Mouse (Mus musculus): ENCODE measurements around the gene Rsph9. TPM values are rescaled to one million over a fixed set of nuclear protein-coding genes. Genes with fewer than 3 reads are reported as not detected.

Gene Rsph9
- polyA plus RNA-seq, 1 experiment = 1.3 TPM

GRCm38 (mm10) chr17:46098525-46098924 is 45.5 kb downstream of the Rsph9 start:
- Histone ChIP-seq H3K4me1 (ENCODE audit: control insufficient read depth, insufficient read depth, insufficient read length, low read length) (no peaks in the 10 kb centered on the region), H3K27ac (replicated peaks; ENCODE audit: low read depth, low read length) (no peak overlapping the region), H3K4me3 (ENCODE audit: insufficient read depth, low read depth, low read length) (no peak overlapping the region)

DNA sequence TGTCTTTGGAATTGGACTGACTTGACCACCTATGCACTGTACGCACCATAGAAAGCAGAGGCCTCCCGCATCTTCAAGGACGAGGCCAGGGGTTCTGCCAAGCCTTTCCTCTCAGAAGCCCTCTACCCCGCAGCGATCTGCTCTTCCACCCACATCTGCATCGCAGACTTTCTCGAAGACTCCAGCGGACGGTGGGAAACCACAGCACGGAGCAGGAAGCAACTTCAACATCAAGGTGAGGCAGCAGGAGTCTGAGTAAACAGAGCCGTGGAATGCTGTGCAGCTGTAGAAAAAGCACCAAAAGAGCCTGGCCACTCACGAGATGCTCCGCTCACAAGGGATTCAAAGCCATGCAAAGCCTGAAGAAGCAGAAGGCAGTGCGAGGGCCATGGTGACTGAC is 52.1 kb downstream of the Rsph9 start:
- H3K4me1 ChIP-seq (ENCODE audit: control insufficient read depth, insufficient read depth, insufficient read length, low read length) = no peaks in the 10 kb centered on the region
- no peak overlapping the region for H3K27ac ChIP-seq (replicated peaks; ENCODE audit: low read depth, low read length)
- H3K4me3 ChIP-seq (ENCODE audit: insufficient read depth, low read depth, low read length) = no peak overlapping the region

DNA sequence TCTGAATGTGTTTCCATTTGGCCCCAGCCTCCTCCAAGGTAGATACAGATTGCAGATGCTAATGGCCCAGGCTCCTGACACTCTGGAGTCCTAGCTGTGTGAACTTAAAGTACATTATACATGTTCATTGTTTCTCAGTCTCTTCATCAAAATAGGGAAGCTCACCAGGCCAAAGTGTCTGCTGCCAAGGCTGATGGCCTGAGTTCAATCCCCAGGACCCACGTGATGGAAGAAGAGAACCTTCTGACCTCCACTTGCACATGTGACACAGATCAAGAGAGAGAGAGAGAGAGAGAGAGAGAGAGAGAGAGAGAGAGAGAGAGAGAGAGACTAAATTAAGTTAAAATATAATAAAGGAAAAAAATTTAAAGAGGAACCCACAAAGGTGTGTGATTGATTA is 52.7 kb downstream of the Rsph9 start:
- H3K4me3 ChIP-seq (ENCODE audit: insufficient read depth, low read depth, low read length) = no peak overlapping the region
- H3K27ac ChIP-seq (replicated peaks; ENCODE audit: low read depth, low read length) = no peak overlapping the region
- no peaks in the 10 kb centered on the region for H3K4me1 ChIP-seq (ENCODE audit: control insufficient read depth, insufficient read depth, insufficient read length, low read length)

DNA sequence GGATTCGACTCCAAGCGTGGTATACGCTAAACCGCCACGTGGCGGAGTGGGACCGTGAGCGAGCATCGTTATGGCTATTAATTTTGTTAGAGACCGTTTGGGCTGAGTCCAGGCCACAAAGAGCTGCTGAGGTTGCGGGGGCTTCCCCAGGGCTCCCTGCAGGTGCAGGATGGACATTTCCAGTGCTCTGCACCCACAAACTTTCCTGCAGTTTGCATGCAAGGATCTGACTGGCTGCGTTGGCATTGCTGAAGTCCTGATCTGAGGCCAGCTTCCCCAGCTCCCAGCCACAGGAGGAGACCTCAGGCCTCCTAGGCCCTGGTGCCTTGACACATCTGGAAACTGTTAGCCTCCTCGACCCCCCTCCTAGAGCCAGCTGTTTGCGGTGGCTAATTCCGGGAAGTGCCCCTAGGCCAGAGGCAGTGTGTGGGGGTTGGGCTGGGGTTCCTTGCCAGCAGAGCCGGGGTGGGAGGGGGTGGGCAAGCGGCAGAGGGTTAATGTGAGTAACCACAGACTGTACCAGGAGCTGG is 57.6 kb downstream of the Rsph9 start:
- no peak overlapping the region for H3K4me3 ChIP-seq (ENCODE audit: insufficient read depth, low read depth, low read length)
- no peak overlapping the region for H3K27ac ChIP-seq (replicated peaks; ENCODE audit: low read depth, low read length)
- H3K4me1 ChIP-seq (ENCODE audit: control insufficient read depth, insufficient read depth, insufficient read length, low read length) = no peaks in the 10 kb centered on the region

GRCm38 (mm10) chr17:46084091-46084501 is 59.9 kb downstream of the Rsph9 start:
- Histone ChIP-seq H3K27ac (replicated peaks; ENCODE audit: low read depth, low read length) (no peak overlapping the region), H3K4me1 (ENCODE audit: control insufficient read depth, insufficient read depth, insufficient read length, low read length) (no peaks in the 10 kb centered on the region), H3K4me3 (ENCODE audit: insufficient read depth, low read depth, low read length) (no peak overlapping the region)

DNA sequence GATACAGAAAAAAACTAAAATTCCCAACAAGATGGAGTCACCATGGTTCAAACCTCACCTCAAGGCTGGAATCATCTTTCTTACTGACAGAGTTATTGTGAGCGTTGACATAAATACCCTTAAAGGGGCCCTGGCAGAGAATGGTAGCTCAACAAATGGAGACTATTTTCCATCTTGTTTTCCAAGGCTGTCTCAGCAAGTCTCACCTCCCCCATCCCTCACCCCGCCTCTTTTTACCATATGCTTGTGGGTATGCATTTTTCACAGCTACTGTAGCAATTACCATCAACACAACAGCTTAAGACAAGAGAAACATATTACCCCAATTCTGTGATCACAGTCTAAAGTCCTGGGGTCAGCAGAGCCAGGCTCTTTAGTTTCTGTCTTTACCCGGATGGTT is 60.6 kb downstream of the Rsph9 start:
- no peak overlapping the region for H3K27ac ChIP-seq (replicated peaks; ENCODE audit: low read depth, low read length)
- no peak overlapping the region for H3K4me3 ChIP-seq (ENCODE audit: insufficient read depth, low read depth, low read length)
- H3K4me1 ChIP-seq (ENCODE audit: control insufficient read depth, insufficient read depth, insufficient read length, low read length) = no peaks in the 10 kb centered on the region

- Histone ChIP-seq H3K4me1 (ENCODE audit: control insufficient read depth, insufficient read depth, insufficient read length, low read length) (no peaks in the 10 kb centered on the region), H3K4me3 (ENCODE audit: insufficient read depth, low read depth, low read length) (no peak overlapping the region), H3K27ac (replicated peaks; ENCODE audit: low read depth, low read length) (0 out of 2 replicates have a peak overlapping the region, but pooled peaks have one; percentile 15)
Measured at GRCm38 (mm10) chr17:46081657-46082056, 62.4 kb downstream of the Rsph9 start.

DNA sequence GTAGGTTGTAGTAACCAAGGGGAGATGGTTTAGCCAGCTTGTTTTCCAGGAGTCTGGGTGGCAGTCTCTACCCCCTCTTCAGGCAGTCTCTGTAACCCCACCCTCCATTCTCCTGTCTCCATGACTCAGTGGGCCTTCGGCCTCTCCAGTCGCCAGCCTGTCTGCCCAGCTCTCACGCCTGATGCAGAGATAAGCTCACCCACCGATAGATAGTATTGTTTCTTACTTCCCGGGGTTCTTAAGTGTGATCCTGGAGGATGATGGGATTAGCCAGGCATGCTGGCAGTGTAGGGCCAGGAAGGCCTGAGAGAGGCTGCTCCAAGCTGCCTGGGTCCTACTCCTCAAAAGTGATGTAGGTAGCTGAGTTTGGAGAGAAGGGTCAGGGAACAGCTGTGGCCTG is 63.0 kb downstream of the Rsph9 start:
- no peak overlapping the region for H3K4me3 ChIP-seq (ENCODE audit: insufficient read depth, low read depth, low read length)
- no peaks in the 10 kb centered on the region for H3K4me1 ChIP-seq (ENCODE audit: control insufficient read depth, insufficient read depth, insufficient read length, low read length)
- H3K27ac ChIP-seq (replicated peaks; ENCODE audit: low read depth, low read length) = 0 out of 2 replicates have a peak overlapping the region, but pooled peaks have one; percentile 15

DNA sequence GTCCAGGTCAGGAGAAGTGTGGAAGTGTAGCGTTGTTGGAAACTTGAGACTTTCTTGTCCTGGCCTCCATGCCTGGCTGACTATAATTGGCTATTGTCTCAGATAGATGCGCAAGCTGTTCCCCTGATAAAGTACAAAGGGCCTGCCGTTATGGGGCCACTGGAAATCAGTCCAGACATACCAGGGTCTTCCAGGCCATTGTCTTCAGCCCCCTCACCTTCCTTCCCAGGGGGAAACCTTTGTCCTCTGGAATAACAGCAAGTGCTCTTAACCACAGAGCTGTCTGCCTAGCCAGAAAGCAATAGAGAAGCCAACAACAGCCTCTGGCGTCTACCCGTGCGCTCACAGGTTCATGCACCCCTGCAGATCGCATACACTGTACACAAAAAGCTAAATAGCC is 63.6 kb downstream of the Rsph9 start:
- Histone ChIP-seq H3K27ac (replicated peaks; ENCODE audit: low read depth, low read length) (no peak overlapping the region), H3K4me1 (ENCODE audit: control insufficient read depth, insufficient read depth, insufficient read length, low read length) (no peaks in the 10 kb centered on the region), H3K4me3 (ENCODE audit: insufficient read depth, low read depth, low read length) (no peak overlapping the region)

DNA sequence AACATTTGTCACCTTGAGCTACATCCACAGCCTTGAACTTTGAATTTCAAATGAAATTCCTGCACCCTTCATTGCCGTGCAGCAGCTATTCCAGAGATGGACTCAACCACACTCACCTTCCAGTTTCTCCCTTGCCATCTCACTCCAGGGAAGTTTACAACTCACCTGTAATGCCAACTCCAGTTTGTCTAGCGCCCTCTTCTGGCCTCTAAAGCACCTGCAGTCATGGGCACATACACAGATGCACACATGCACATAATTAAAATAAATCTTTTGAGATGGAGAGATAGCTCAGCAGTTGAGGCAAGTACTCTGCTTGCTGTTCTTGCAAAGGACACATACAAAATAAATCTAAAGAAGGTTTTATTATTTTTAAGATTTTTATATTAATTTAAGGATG is 65.0 kb downstream of the Rsph9 start:
- H3K4me3 ChIP-seq (ENCODE audit: insufficient read depth, low read depth, low read length) = no peak overlapping the region
- H3K27ac ChIP-seq (replicated peaks; ENCODE audit: low read depth, low read length) = no peak overlapping the region
- no peaks in the 10 kb centered on the region for H3K4me1 ChIP-seq (ENCODE audit: control insufficient read depth, insufficient read depth, insufficient read length, low read length)

DNA sequence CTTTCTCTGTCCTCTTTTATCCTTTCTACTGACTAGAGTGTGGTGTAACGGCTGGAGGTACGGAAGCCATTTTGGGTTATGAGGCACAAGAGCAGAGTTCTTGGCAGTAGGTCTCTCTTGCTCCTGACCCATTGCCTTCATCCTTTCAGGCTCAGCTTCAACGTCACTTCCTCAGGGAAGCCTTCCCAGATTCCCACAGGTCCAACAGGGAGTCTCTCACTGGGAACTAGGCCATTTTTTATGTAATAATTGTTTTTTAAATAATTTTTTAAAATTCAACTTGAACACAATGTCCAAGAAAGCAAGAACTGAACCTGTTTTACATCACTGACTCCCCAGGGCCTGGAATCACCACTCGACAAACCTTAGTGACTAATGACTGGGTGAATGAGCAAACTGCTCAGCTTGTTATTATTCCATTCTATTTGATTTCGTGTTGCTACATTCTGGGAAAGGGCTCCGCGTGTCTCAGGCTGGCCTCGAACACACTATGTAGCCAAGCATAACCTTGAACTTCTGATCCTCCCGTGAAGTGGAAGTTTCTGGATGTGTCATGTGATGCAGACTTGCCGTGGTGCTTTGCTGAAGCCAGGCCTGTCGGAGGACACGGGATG is 66.0 kb downstream of the Rsph9 start:
- Histone ChIP-seq H3K27ac (replicated peaks; ENCODE audit: low read depth, low read length) (no peak overlapping the region), H3K4me1 (ENCODE audit: control insufficient read depth, insufficient read depth, insufficient read length, low read length) (0 out of 2 replicates have a peak, but pooled peaks cover 4% of the 10 kb centered on the region), H3K4me3 (ENCODE audit: insufficient read depth, low read depth, low read length) (no peak overlapping the region)

- 0 out of 2 replicates have a peak, but pooled peaks cover 4% of the 10 kb centered on the region for H3K4me1 ChIP-seq (ENCODE audit: control insufficient read depth, insufficient read depth, insufficient read length, low read length)
- no peak overlapping the region for H3K27ac ChIP-seq (replicated peaks; ENCODE audit: low read depth, low read length)
- no peak overlapping the region for H3K4me3 ChIP-seq (ENCODE audit: insufficient read depth, low read depth, low read length)
Measured at GRCm38 (mm10) chr17:46076260-46076551, 67.8 kb downstream of the Rsph9 start.

DNA sequence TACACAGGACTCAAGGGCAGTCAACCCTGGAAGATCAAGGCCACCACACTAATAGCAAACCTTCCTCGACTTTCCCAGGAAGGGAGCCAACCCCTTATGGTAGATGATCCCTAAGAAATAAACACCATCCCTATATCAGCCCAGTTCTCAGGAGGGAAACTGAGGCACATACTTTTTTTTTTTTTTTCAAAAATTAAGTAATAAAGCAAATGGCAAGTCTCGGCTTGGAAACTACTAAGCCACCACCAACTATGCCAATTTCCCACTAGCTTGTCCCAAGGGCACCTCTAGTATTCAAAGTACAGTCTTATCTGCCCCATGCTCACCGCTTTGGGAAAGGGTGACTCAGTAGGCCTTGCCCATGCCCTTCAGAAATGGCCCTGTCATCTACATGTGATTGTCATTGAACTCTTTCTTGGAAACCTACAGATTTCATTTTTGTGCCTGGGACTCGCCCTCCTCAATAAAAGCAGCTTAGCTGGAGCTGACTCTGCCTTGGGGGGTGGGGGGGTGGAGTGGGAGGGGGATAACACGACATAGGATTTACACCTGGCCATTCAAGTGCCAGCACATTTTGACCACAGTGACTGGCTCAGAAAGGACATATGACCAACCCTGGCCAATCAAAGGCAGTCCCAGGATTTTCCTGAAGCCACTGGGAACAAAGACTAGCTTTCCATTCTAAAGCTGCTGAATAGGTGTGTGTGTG is 68.3 kb downstream of the Rsph9 start:
- Histone ChIP-seq H3K27ac (replicated peaks; ENCODE audit: low read depth, low read length) (no peak overlapping the region), H3K4me1 (ENCODE audit: control insufficient read depth, insufficient read depth, insufficient read length, low read length) (0 out of 2 replicates have a peak, but pooled peaks cover 4% of the 10 kb centered on the region), H3K4me3 (ENCODE audit: insufficient read depth, low read depth, low read length) (no peak overlapping the region)

DNA sequence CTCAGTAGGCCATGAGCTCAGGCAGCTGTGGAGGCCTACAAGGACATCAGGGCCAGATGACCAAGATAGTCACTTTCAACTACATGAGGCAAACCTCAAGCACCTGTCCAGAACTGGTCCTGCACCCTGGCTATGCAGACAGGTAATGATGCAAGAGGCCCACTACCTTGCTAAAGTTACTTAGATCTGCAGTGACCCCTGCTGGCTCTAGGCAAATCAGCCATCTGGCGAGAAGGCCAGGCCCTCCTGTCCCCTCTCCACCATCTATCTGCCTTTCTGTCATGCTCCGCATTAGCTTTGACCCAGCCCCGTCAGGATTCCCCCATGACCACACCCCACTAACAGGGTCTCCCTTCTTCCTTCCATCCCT is 68.9 kb downstream of the Rsph9 start:
- no peak overlapping the region for H3K4me3 ChIP-seq (ENCODE audit: insufficient read depth, low read depth, low read length)
- no peak overlapping the region for H3K27ac ChIP-seq (replicated peaks; ENCODE audit: low read depth, low read length)
- H3K4me1 ChIP-seq (ENCODE audit: control insufficient read depth, insufficient read depth, insufficient read length, low read length) = 0 out of 2 replicates have a peak, but pooled peaks cover 4% of the 10 kb centered on the region

GRCm38 (mm10) chr17:46074398-46075115 is 69.5 kb downstream of the Rsph9 start:
- no peak overlapping the region for H3K4me3 ChIP-seq (ENCODE audit: insufficient read depth, low read depth, low read length)
- 0 out of 2 replicates have a peak, but pooled peaks cover 4% of the 10 kb centered on the region for H3K4me1 ChIP-seq (ENCODE audit: control insufficient read depth, insufficient read depth, insufficient read length, low read length)
- no peak overlapping the region for H3K27ac ChIP-seq (replicated peaks; ENCODE audit: low read depth, low read length)

All from brown adipose tissue, adult 24 weeks (tissue).